Mouse (Mus musculus) CH12.LX (cell line): Measurements from ENCODE around the gene Ecel1. TPM values are rescaled to one million over a fixed set of nuclear protein-coding genes. Genes with fewer than 3 reads are reported as not detected.
A peak's percentile ranks its signal among the peaks of the same experiment; 100 is the strongest.

Experiments used
- DNase-seq: peaks from one replicate; pipeline ENCODE4 v3.0.0-alpha.2; 2013; ENCODE audit errors: extremely low read depth
- H3K27ac ChIP-seq: 2 replicates; pipeline ENCODE4 v1.5.1; 2012; ENCODE audit warnings: low read depth, mild to moderate bottlenecking, control low read depth, moderate library complexity; ENCODE audit not compliant: insufficient read depth
- H3K27me3 ChIP-seq: replicated peaks from 2 replicates; pipeline ENCODE3; 2012; ENCODE audit warnings: inconsistent platforms
- H3K36me3 ChIP-seq, 2 experiments: replicated peaks in 1 of 2; 2 replicates each; pipeline versions ENCODE3 to v1.6.1; 2012; ENCODE audit warnings: inconsistent platforms in 1 of 2, low read length in 1 of 2, mild to moderate bottlenecking in 1 of 2, mixed read lengths in 1 of 2, moderate library complexity in 1 of 2; ENCODE audit not compliant: control insufficient read depth in 1 of 2, insufficient read depth in 1 of 2
- H3K4me1 ChIP-seq, 2 experiments: 2 replicates each; pipeline ENCODE4 v1.6.1; 2012; ENCODE audit warnings: inconsistent platforms in 1 of 2, moderate library complexity in 1 of 2; ENCODE audit not compliant: insufficient read depth in 2 of 2, control insufficient read depth in 1 of 2
- H3K4me2 ChIP-seq: 2 replicates; pipeline ENCODE4 v1.6.1; 2012; ENCODE audit warnings: low read depth, mild to moderate bottlenecking, control low read depth; ENCODE audit not compliant: poor library complexity, insufficient read depth, severe bottlenecking
- H3K4me3 ChIP-seq, 3 experiments: fragments of 150-350 bp in 1 of 3; sonication (generic) in 1 of 3; replicated peaks in 1 of 3; 2 replicates each; pipeline versions ENCODE3 to v1.5.1; 2011 to 2012; ENCODE audit warnings: low read depth in 2 of 3, low read length in 2 of 3, mild to moderate bottlenecking in 2 of 3, moderate library complexity in 2 of 3, control low read depth in 1 of 3, improper control_type of control experiment in 1 of 3, inconsistent platforms in 1 of 3, mixed read lengths in 1 of 3; ENCODE audit not compliant: poor library complexity in 1 of 3
- H3K79me2 ChIP-seq: replicated peaks from 2 replicates; pipeline ENCODE4 v1.6.1; 2012; ENCODE audit warnings: mild to moderate bottlenecking, moderate library complexity; ENCODE audit not compliant: control insufficient read depth, poor library complexity, insufficient read depth, severe bottlenecking; ENCODE audit errors: extremely low read depth
- H3K9ac ChIP-seq: 2 replicates; pipeline ENCODE4 v1.6.1; 2012; ENCODE audit warnings: low read depth, mild to moderate bottlenecking, control low read depth, moderate library complexity; ENCODE audit not compliant: insufficient read depth
- H3K9me3 ChIP-seq: replicated peaks from 2 replicates; pipeline ENCODE3; 2012; ENCODE audit warnings: low read length, inconsistent platforms, mixed read lengths
- BHLHE40 ChIP-seq: IDR thresholded peaks from 2 replicates; pipeline ENCODE4 v1.6.1; 2011; ENCODE audit warnings: mild to moderate bottlenecking, low read depth, low read length, improper control_type of control experiment
- CHD1 ChIP-seq: IDR thresholded peaks from 2 replicates; pipeline ENCODE4 v1.6.1; 2012; ENCODE audit warnings: low read depth, low read length, improper control_type of control experiment, inconsistent platforms
- CTCF ChIP-seq, 2 experiments: IDR thresholded peaks in 1 of 2; conservative IDR thresholded peaks in 1 of 2; 2 replicates each; pipeline ENCODE4 v1.5.1; 2011 to 2012; ENCODE audit warnings: low read depth in 2 of 2, low read length in 2 of 2, improper control_type of control experiment in 1 of 2, inconsistent platforms in 1 of 2, mild to moderate bottlenecking in 1 of 2, moderate library complexity in 1 of 2
- EP300 ChIP-seq: IDR thresholded peaks from 2 replicates; pipeline ENCODE4 v1.6.1; 2011; ENCODE audit warnings: low read length, improper control_type of control experiment
- ETS1 ChIP-seq: conservative IDR thresholded peaks from 2 replicates; pipeline ENCODE4 v1.6.1; 2012; ENCODE audit warnings: low read depth, mild to moderate bottlenecking, inconsistent platforms, low read length, improper control_type of control experiment, moderate library complexity
- GABPA ChIP-seq: IDR thresholded peaks from 2 replicates; pipeline ENCODE4 v1.6.1; 2012; ENCODE audit warnings: low read depth, low read length, improper control_type of control experiment, inconsistent platforms; ENCODE audit not compliant: insufficient replicate concordance
- HCFC1 ChIP-seq: IDR thresholded peaks from 2 replicates; pipeline ENCODE4 v1.6.1; 2012; ENCODE audit warnings: low read depth, mild to moderate bottlenecking, inconsistent platforms, low read length, improper control_type of control experiment
- IRF4 ChIP-seq: IDR thresholded peaks from 2 replicates; pipeline ENCODE4 v1.6.1; 2014; ENCODE audit warnings: low read depth, mild to moderate bottlenecking, inconsistent platforms, low read length, improper control_type of control experiment
- JUND ChIP-seq: conservative IDR thresholded peaks from 2 replicates; pipeline ENCODE4 v1.6.1; 2011; ENCODE audit warnings: low read depth, low read length, improper control_type of control experiment
- MEF2A ChIP-seq: IDR thresholded peaks from 2 replicates; pipeline ENCODE4 v1.6.1; 2014; ENCODE audit warnings: low read depth, mild to moderate bottlenecking, inconsistent platforms, low read length, improper control_type of control experiment, borderline replicate concordance
- NRF1 ChIP-seq: IDR thresholded peaks from 2 replicates; pipeline ENCODE4 v1.6.1; 2014; ENCODE audit warnings: low read depth, mild to moderate bottlenecking, inconsistent platforms, low read length, improper control_type of control experiment, moderate library complexity
- POLR2AphosphoS2 ChIP-seq: IDR thresholded peaks from 2 replicates; pipeline ENCODE4 v1.6.1; 2011; ENCODE audit warnings: low read depth, low read length, improper control_type of control experiment
- RAD21 ChIP-seq: IDR thresholded peaks from 2 replicates; pipeline ENCODE4 v1.6.1; 2011; ENCODE audit warnings: low read depth, mild to moderate bottlenecking, low read length, improper control_type of control experiment, moderate library complexity
- RCOR1 ChIP-seq: conservative IDR thresholded peaks from 2 replicates; pipeline ENCODE4 v1.6.1; 2012; ENCODE audit warnings: low read depth, mild to moderate bottlenecking, inconsistent platforms, low read length, improper control_type of control experiment
- SIN3A ChIP-seq: IDR thresholded peaks from 2 replicates; pipeline ENCODE4 v1.6.1; 2012; ENCODE audit warnings: low read length, improper control_type of control experiment, inconsistent platforms
- SMC3 ChIP-seq: IDR thresholded peaks from 2 replicates; pipeline ENCODE4 v1.6.1; 2011; ENCODE audit warnings: low read depth, low read length, improper control_type of control experiment
- USF2 ChIP-seq: conservative IDR thresholded peaks from 2 replicates; pipeline ENCODE4 v1.6.1; 2011; ENCODE audit warnings: low read depth, low read length, improper control_type of control experiment
- ZC3H11A ChIP-seq: IDR thresholded peaks from 2 replicates; pipeline ENCODE4 v1.6.1; 2012; ENCODE audit warnings: low read depth, mild to moderate bottlenecking, inconsistent platforms, low read length, improper control_type of control experiment
- dilution Hi-C: fragments of 300-500 bp; cut with MboI; formaldehyde crosslinking; loops from 2 replicates; pipeline ENCODE4 v1.14.3; 2020; ENCODE audit warnings: low sequenced_read_pairs; ENCODE audit not compliant: extremely low pct_unique_long_range_greater_than_20kb, extremely low pct_ligation_motif_present
- in situ Hi-C: fragments of 300-500 bp; cut with MboI; formaldehyde crosslinking; loops from 3 replicates; pipeline ENCODE4 v1.14.3; 2019; ENCODE audit warnings: low sequenced_read_pairs, low pct_ligation_motif_present, low pct_unique_long_range_greater_than_20kb, mixed read lengths
- polyA plus RNA-seq: library from polyadenylated mRNA; unstranded; fragments of >175 nt; gene quantifications from 2 replicates; pipeline ENCODE4 v1.2.1, GENCODE M21; 2012; ENCODE audit warnings: low read depth; ENCODE audit not compliant: insufficient read length
- total RNA-seq, 2 experiments: library from RNA; depleted of rRNA; stranded (reverse); fragments of 300-350 nt in 1 of 2; fragments of >200 nt in 1 of 2; gene quantifications; 2 replicates each; pipeline ENCODE4 v1.2.3; 2012 to 2014

The Ecel1 gene
- total and polyA plus RNA-seq, 3 experiments: not detected

DNA sequence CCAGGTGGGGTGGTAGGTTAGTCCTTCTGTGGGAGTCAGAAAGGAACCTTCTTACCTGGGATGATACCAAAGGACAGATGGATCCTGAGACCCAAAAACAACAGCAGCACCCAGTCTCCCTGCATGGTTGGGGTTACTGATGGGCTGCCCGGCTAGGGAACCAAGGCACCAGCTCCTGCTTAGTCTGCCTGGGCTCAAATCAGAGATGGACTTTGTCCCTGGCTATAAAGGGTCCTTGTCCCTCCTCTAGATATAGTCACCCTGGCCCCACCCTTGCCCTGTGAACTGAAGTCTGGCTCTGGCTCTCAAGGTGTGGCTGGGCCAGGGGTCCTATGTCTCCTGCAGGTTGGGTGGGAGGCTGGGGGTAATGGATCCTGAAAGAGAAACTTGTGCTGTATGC lies 54.9 kb downstream of the Ecel1 start, which contains the start of gene Alpi:
Gene Alpi (minus strand): TSS at position 196 of the 400 bp plus-strand sequence.
- H3K79me2 ChIP-seq: no peaks in the 10 kb centered on the region
- TF ChIP-seq POLR2AphosphoS2 (no peak), GABPA (no peak), JUND (no peak), MEF2A (no peak), HCFC1 (no peak), RCOR1 (no peak), SIN3A (no peak), EP300 (no peak), ETS1 (no peak), IRF4 (no peak), RAD21 (no peak)
- H3K27me3 ChIP-seq: peaks cover 32% of the 10 kb centered on the region
- H3K9ac ChIP-seq: no peak within 1 kb of the TSS
- in situ Hi-C loops (loop anchor here (5.0 kb wide), 1 partner anchor 86 kb away; no protein-coding TSS in a partner anchor), dilution Hi-C loops (no loop called here)
- no peak for DNase-seq
- H3K36me3 ChIP-seq: no peaks in the 10 kb centered on the region
- no peaks in the 10 kb centered on the region for H3K9me3 ChIP-seq
- peaks cover 8 to 30% of the 10 kb centered on the region in 2 experiments; a peak in 3 of 4 replicates for H3K4me1 ChIP-seq
- H3K4me3 ChIP-seq: no peak within 1 kb of the TSS
- H3K4me2 ChIP-seq: no peak within 1 kb of the TSS
- H3K27ac ChIP-seq: no peak within 1 kb of the TSS

- Histone ChIP-seq H3K4me3 (no peak overlapping the region), H3K4me1 (peaks cover 8 to 21% of the 10 kb centered on the region in 2 experiments; a peak in 3 of 4 replicates), H3K79me2 (no peaks in the 10 kb centered on the region), H3K27ac (no peak overlapping the region), H3K36me3 (no peaks in the 10 kb centered on the region), H3K4me2 (no peak overlapping the region), H3K9ac (no peak overlapping the region), H3K27me3 (peaks cover 51% of the 10 kb centered on the region), H3K9me3 (no peaks in the 10 kb centered on the region)
- DNase-seq: peak; percentile 51
- TF ChIP-seq ZC3H11A: no peak
- TF ChIP-seq NRF1: 0 out of 2 replicates have a peak, but pooled peaks have one; percentile 11
- TF ChIP-seq RAD21: peak; percentile 34
- no peak for TF ChIP-seq USF2
- no peak for TF ChIP-seq HCFC1
- peak in 1 of 2 experiments; percentile 77; a peak in 2 of 4 replicates for TF ChIP-seq CTCF (conservative IDR thresholded peaks at IDR 0.05 in 1 of 2, IDR thresholded peaks at IDR 0.05 in 1 of 2; ENCODE audit: low read depth in 2 of 2, low read length in 2 of 2)
- TF ChIP-seq BHLHE40: no peak
- no peak for TF ChIP-seq CHD1
- peak; percentile 65 for TF ChIP-seq SMC3
- in situ Hi-C loops (no loop called here), dilution Hi-C loops (no loop called here)
Observed at GRCm38 (mm10) chr1:87098358-87098975, 57.9 kb downstream of the Ecel1 start.

Other genes with a start within 250 kb of the Ecel1 start
- not detected in 2 replicates for gene Alppl2, start 66.6 kb downstream of the Ecel1 start, total RNA-seq (2012; rRNA removed)
- not detected in 2 replicates for gene Alppl2, start 66.6 kb downstream of the Ecel1 start, total RNA-seq (2014; rRNA removed)
- not detected in 2 replicates for gene Alppl2, start 66.6 kb downstream of the Ecel1 start, polyA plus RNA-seq
- gene Alpi, start 54.9 kb downstream of the Ecel1 start, total RNA-seq (2012; rRNA removed): not detected in 2 replicates
- gene Alpi, start 54.9 kb downstream of the Ecel1 start, total RNA-seq (2014; rRNA removed): not detected in 2 replicates
- gene Alpi, start 54.9 kb downstream of the Ecel1 start, polyA plus RNA-seq: not detected in 2 replicates
- gene Akp3, start 31.5 kb downstream of the Ecel1 start, total RNA-seq (2012; rRNA removed): not detected in 2 replicates
- not detected in 2 replicates for gene Akp3, start 31.5 kb downstream of the Ecel1 start, total RNA-seq (2014; rRNA removed)
- gene Akp3, start 31.5 kb downstream of the Ecel1 start, polyA plus RNA-seq: not detected in 2 replicates
- gene Prss56, start 26.8 kb upstream of the Ecel1 start, total RNA-seq (2012; rRNA removed): not detected in 2 replicates
- not detected in 2 replicates for gene Prss56, start 26.8 kb upstream of the Ecel1 start, total RNA-seq (2014; rRNA removed)
- not detected in 2 replicates for gene Prss56, start 26.8 kb upstream of the Ecel1 start, polyA plus RNA-seq
- not detected in 2 replicates for gene Chrnd, start 34.1 kb upstream of the Ecel1 start, total RNA-seq (2012; rRNA removed)
- gene Chrnd, start 34.1 kb upstream of the Ecel1 start, total RNA-seq (2014; rRNA removed): not detected in 2 replicates
- 0.13 TPM in 1 of 2 replicates, not detected in the other for gene Chrnd, start 34.1 kb upstream of the Ecel1 start, polyA plus RNA-seq
- 0.04 TPM in 2 replicates for gene Chrng, start 48.1 kb upstream of the Ecel1 start, total RNA-seq (2012; rRNA removed)
- gene Chrng, start 48.1 kb upstream of the Ecel1 start, total RNA-seq (2014; rRNA removed): not detected in 2 replicates
- gene Chrng, start 48.1 kb upstream of the Ecel1 start, polyA plus RNA-seq: not detected in 2 replicates
- gene Eif4e2, start 57.4 kb upstream of the Ecel1 start, total RNA-seq (2012; rRNA removed): 175 and 208 TPM in 2 replicates
- gene Eif4e2, start 57.4 kb upstream of the Ecel1 start, total RNA-seq (2014; rRNA removed): 228 and 245 TPM in 2 replicates
- 264 and 289 TPM in 2 replicates for gene Eif4e2, start 57.4 kb upstream of the Ecel1 start, polyA plus RNA-seq
- gene Efhd1, start 107.8 kb upstream of the Ecel1 start, total RNA-seq (2012; rRNA removed): 0.25 and 1.2 TPM in 2 replicates
- gene Efhd1, start 107.8 kb upstream of the Ecel1 start, total RNA-seq (2014; rRNA removed): 0.12 and 0.22 TPM in 2 replicates
- gene Efhd1, start 107.8 kb upstream of the Ecel1 start, polyA plus RNA-seq: 0.13 TPM in 1 of 2 replicates, not detected in the other
- gene Gigyf2, start 170.5 kb upstream of the Ecel1 start, total RNA-seq (2012; rRNA removed): 74.7 and 93.5 TPM in 2 replicates
- 84.5 and 87.3 TPM in 2 replicates for gene Gigyf2, start 170.5 kb upstream of the Ecel1 start, total RNA-seq (2014; rRNA removed)
- 156 and 173 TPM in 2 replicates for gene Gigyf2, start 170.5 kb upstream of the Ecel1 start, polyA plus RNA-seq
- 0.17 and 0.30 TPM in 2 replicates for gene Kcnj13, start 238.2 kb upstream of the Ecel1 start, total RNA-seq (2012; rRNA removed)
- gene Kcnj13, start 238.2 kb upstream of the Ecel1 start, total RNA-seq (2014; rRNA removed): not detected in 2 replicates
- not detected in 2 replicates for gene Kcnj13, start 238.2 kb upstream of the Ecel1 start, polyA plus RNA-seq